Mouse (Mus musculus) spleen, postnatal 14 days (tissue): ENCODE results near the gene Pgm1.

Experiments
- DNase-seq, 2 experiments: peaks; one replicate each; pipeline ENCODE4 v3.0.0; 2021 to 2022; ENCODE audit warnings: low spot score in 2 of 2

Gene Pgm1

DNA sequence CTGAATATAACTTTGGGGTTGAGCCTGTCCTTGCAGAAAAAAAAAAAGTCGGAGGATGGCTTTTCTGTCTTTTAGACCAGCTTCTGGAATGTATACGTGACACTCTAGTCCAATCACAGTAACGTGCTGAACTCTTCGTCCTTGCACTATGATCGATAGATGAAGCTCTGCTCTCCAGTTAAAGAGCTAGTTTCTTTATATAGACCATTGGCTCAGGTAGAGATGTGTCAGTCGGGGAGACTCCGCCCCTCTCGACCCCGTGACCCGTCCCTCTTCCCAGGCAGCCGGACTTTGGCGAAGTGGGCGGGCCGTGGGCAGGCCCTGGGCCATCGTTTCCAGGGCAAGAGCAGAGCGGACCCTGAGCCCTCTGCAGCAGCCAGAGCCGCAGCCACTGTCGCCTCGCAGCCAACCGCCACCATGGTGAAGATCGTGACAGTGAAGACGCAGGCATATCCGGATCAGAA is at the start of gene Pgm1:
Gene Pgm1, plus strand, starts transcription at position 266 of the 464 bp plus-strand sequence.
- peak; percentile 37 to 47 for DNase-seq

DNA sequence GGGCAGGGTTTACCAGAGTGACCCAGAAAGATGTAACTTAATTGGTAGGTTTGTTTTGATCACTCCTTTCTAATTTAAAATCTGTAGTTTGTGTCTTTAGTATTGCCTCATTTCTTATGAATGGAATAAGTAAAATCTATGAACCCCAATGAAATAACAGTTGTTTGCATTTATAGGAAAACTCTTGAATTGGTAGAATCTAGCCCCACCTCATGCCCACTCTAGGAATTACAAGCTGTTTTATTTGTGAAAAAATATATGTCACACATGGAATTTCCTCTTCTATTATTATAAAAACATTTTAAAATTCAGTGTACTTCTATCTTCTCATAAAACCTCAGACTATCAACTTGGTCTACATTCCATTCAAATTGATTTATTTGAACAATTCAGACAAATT is 47.3 kb upstream of the Pgm1 start:
- DNase-seq, result no peak

DNA sequence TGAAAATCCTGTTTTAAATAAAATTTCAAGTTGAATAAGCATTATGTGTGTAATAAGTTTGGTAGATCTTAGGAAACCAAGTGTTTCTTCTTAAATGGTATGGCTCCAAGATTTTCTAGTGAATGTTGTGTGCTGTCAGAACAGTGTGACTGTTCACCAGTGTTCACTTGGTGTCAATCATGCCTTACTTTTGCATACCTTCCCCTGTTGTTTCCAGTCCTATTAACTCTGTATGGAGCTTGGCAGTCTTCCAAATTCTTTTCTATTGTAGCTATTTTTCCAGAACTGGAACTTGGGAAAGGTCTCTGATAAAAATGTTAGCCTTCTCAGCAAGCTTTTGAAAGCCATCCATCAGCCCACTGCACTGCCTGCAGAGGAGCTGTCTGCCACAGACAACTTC is 46.8 kb upstream of the Pgm1 start:
- DNase-seq, result no peak

DNA sequence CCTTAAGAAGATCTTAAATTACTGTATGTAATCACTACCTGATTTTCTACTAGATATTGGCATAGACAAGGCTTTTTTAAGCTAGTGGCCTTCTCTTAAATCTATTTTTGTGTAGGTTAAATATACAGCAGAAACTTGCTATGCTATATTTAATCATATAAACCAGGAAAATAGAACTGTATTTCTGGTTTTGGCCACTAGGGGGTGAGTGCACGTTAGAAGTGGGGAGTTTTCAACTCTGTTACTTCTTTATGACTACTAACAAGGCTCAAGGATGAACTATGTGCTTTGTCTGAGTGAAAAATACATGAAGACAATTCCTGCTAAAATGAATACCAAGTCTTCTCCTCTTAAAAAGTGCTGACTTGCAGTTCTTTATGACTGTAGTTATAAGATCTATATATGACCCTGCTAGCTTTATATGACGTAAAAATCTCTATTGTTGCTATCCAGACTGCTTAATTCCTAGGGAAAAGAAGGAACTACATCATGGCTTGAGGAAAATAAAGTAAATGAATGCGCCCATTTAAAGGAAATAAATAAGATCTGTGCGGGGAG is 15.2 kb upstream of the Pgm1 start:
- DNase-seq, result no peak

DNA sequence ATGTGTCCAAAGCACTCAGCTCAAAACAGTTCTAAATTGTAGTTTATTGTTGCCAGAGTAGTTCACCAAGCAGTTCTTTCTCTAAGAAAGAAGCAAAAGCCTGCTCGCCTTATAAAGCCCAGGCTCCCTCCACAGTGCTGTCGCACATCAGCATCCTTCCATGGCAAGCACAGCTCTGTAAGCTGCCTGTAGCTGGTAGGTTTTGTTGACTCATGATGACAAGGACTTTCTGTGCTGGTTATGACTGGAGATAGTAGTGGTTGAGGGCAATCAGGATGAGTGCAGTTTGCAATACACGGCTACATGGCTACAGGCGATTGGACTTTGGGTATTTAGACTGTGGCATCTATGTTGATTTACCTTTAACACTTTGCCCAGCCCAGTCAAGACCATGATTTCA is 2.8 kb upstream of the Pgm1 start:
- DNase-seq, result no peak

DNA sequence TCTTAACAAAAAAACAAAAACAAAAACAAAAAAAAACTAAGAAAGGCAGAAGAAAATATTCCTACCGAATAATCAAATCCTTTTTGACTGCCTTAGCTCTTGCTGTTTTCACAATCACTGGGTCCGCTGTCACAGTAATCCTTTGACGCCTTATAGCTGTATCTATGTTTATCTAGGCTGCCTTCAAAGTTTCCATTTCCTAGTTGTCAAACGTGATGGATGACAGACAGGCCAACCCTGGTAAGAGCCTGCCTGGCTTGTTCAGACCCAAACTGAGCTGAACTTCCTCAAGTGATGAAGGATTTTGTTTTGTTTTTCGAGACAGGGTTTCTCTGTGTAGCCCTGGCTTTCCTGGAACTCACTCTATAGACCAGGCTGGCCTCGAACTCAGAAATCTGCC is 693 bp upstream of the Pgm1 start:
- DNase-seq, result no peak

DNA sequence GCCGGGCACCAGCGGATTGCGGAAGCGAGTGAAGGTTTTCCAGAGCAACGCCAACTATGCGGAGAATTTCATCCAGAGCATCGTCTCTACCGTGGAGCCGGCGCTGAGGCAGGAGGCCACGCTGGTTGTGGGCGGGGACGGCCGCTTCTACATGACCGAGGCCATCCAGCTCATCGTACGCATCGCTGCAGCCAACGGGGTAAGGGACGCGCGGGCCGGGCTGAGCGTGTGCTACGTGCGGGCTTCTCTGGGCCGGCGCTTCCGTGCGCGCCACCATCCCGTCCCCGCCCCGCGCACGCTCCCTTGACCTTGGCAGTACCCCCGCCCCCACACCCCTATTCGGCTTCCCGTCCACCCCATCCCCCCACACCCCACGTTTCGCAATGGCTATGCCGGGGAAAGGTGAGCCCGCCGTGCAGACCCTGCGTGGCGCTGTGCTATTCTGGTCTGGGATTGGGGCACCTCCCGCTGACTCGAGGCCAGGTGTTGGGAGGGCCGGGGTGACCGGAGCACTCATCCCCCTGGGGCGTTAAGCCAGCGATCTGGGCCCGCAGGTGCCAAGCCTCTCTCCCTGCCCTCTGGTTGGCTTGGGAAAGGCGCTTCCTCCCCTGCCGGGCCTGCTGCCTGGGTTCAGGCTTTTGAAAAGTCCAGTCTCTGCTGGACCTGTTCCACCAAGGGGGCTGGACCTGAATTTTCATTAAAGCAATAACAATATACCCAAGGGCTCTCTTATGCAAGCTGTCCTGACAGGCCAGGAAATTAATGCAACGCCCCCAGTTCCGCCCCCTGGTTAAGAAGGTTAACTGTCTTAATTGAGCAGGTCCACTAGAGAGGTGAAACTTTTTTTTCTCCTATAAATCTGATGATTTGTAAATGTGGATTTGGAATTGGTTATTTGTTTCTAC is 651 bp downstream of the Pgm1 start, which contains the start of gene Itgb3bp:
Gene Itgb3bp, minus strand, starts transcription at position 201 of the 905 bp plus-strand sequence.
- DNase-seq, result peak; percentile 12 to 21

DNA sequence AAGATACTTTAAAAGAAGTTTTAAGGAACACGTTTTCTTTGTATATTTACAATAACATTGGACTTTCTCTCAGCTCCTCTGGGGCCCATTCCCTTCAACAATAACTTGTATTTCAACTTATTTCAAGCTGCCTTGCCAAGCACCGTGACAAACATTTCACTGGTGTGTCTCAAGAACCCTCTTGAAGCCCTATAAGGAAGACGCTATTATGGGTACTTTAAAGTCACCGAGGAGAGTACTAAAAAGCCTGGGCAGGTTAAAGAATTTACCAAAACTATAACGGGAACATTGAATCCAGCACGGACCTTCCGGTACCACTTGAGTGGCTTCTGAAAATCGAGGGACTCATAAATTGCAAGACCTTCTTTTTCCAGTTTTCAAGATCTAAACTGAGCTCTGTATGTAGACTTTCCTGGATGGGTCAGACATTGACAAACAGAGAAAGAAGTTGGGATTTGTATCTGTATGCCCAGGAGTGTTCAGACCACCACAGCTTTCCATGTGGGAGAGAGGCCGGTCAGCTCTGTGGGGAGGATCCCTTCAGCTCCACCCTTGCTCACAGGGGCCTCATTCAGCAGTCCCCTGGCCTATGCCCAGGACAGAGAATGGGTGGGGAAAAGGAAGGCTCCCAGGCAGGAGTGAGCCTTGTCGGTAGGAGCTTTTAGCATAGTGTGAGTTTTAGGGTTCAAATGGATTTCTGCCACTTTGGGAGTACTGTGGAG is 1.5 kb downstream of the Pgm1 start:
- DNase-seq, result no peak

DNA sequence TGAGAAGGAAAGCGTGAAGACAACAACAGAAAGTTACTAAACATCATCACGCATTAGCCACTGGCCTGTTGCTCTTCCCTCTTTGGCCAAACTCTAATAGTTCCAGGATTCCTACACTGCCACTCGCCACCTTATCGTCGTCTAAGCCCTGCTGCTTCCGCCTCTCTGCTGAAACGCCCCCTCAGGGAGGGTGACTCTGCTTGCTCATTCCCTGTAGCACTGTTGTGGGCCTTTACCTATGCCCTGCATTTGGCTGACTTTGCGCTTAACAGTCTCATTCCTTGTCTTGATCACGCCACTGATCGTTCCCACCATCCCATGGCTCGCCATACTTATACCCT is 2.0 kb downstream of the Pgm1 start:
- no peak for DNase-seq

DNA sequence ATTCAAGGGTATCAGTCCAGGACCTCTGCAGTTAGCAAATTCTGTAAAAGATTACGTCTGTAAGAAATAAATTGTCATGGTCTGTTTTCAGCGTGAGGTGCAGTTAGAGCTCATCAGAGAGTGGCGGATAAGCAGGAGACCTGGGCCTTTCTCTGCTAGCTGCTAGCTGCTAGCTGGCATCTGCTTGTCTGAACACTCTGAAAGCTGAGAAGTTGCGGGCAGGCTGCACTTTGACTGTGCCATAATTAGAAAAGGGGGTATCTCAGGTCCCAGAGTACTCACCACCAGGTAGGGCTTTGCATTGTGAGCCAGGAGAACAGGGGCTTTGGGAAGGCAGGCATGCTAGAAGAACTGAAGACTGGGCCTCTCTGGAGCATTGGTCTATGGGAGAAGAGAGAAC is 2.6 kb downstream of the Pgm1 start:
- DNase-seq, result no peak

DNA sequence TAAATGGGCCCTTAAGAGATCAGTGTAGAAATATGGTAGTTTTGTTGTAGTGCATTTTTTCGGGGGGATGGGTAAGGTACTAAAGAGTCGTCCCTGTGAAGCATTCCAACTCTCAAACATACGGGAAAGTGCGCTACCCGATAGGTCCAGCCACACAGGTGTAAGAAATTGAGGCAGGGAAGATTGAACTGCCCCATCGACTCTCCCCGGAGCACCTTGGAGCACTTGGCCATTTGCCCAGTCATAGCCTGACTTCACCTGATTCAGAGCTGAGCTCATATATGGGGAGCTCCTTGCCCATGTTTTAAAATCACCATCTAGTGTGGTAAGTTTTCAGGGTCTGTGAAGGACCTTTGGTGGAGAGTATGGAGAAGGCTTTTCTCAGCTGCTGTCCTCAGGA is 5.6 kb downstream of the Pgm1 start:
- DNase-seq, result no peak

DNA sequence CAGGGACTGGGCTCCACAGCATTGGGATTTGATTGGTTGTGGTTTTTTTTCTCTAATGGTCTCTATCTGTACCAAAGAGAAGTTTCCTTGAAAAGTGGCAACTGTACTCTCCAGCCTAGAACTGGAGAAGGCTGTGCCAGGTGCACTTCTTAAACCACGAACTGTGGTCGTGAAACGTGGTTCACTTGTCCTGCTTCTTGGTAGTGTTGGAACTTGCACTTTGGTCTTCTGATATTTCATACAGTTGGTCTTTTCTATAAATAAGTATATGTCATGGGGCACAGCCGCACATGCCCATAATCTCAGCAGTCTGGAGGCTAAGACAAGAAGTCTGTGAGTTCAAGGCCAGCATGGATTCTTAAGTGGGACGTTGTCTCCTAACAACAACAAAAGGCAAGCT is 7.1 kb downstream of the Pgm1 start:
- DNase-seq, result no peak

DNA sequence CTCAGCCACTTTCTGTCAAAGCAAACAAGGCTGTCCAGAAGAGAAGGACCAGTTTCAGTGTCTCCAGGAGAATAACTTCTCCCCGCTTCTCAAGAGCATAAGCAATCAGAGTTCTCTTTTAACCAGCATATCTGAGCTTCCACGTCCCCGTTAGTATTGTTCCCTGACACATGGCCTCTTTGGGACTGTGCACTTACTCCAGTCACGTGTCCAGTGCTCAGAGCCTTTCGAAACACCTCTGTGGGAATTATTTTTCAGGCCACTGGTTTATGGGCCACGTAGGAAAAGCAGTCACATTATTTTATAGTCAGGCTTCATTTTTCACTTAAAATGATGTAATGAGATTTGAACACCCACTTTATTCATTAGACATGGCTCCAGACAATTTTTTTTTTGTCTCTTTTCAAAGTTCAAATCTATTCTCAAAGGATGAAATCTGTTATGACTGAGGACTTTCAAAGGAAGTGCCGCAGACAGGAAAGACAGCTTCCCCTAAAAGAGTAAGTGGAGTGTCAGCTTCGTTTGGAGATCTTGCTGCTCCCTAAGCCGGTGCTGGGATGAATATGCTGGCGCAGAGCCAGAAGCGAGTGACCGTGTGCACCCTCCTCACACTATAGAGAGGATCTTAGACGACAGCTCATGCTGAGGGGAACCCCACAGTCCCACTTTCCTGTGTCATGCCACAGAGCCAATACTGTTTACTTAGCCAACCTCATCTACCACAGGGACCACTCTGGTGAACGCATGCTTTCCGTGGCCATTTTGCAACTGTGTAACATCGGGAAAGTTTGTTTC is 10.7 kb downstream of the Pgm1 start:
- DNase-seq, result no peak

DNA sequence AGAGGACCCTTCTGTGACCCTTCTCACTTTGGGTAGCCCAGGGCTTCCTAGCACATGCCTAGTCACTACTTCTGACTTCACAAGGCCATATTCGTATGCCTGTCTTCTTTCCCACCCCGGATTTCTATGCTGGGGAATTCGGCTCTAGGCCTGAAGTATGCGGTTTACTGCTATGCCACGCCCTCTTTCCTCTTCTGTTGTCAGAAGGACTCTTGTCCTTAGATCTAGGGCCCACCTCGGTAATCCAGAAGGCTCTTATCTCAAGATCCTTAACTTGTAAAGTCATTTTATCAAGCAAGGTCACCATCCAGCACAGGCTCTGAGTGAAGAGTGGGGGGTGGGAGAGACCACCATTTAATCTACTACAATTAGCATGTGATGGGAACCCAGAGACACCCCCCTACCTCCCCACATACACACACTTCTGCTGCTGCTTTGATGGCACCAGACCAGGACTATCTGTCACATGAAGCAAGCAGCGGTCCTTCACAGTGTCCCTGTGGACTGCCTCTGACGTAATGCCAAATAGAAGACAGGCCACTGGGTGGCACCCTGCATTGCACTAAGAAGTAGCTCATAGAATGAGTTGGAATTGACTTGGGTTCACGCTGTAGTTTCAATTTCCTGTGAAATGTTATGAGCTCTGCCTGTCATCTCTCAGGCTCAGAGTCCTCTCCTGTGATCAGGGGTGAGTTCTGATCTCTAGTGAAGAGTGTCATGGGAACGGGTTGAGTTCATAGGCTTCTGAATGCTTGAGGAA is 12.6 kb downstream of the Pgm1 start:
- DNase-seq, result no peak

DNA sequence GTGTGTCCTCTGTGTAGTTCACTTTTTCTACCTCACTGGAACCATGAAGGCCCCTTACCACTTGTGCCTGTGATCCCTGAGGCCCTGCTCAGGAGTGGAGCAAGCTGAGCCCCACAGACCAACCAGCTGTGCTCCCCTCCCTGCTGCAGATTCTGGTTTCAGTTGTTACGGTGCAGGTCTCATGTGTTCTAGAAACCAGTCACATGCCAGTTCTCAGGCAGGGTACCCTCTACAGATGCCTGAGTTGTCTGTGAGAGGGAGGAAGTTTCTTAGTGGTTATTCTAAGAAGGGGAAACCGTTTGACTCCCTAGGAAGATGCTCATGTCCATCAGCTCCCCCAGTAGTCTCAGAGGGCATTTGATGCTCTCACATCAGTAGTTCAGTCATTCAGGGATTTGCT is 15.4 kb downstream of the Pgm1 start:
- no peak for DNase-seq

DNA sequence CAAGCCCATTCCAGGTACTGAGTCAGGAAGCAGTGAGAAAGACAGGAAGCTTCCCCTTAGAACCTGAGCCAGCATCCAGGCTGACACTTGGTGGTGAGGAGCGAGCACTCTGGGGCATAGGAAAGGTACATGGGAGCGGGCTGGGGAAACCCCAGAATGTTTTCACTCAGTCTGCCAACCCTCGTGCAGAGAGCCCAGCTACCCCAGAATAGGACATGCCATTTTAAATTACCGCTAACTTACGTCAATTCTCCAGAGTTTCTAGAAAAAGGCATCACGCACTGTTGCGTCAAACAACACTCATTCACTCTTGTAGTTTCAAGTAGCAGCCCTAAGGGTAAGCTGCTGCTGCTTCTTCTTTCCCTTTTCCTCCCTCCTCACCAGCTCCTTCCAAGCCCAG is 15.8 kb downstream of the Pgm1 start:
- DNase-seq, result no peak

DNA sequence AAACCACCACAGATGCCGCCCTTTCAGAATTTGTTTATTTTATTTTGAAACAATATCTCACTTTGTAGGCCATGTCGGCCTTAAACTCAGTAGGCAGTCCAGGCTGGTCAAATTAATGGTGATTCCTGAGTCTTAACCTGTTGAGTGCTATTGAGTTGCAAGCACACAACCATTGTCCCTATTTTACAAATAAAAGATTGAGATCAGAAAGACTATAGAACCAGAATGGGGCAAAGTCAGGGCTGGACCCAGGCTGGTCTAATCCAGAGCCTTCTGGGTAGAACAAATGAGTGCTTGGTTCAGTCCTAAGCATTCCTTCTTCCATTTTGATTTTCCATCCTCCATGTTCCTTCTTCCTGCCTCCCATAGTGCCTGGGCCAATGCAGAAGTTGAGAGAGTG is 17.3 kb downstream of the Pgm1 start:
- no peak for DNase-seq

DNA sequence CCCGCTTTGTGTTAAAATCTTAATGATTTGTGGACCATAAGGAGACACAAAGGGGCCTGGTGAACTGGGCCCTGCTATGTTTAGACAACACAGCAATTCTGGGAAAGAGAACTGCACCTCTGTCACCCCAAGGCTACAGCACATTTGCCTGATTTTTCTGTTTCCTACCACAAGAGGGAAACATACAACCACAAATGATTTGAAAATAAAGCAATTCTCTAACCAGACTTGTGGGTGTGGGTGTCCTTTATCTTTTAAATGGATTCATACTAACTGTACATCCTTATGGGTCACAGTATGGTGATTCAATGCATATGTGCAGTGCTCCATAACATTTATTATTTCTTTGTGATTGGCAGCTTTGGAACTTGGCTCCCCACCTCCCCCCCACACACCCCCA is 18.0 kb downstream of the Pgm1 start:
- DNase-seq, result no peak

DNA sequence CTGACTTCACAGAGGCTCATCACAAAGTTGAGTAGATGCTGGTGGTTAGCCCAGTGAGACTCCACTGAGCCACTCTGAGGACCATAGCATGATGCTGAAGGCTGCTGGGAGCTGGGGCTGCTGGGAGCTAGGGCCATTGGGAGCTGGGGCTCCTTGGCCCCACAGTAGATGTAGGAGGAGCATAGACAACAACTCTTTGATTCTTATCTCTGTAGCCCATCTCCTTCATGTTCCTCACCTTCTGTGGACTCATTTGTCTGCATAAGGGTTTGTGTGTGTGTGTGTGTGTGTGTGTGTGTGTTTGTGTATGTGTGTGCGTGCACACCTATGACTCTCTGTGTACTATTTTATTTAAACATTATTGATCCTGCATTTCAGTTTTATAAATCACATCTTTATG is 18.7 kb downstream of the Pgm1 start:
- no peak for DNase-seq

DNA sequence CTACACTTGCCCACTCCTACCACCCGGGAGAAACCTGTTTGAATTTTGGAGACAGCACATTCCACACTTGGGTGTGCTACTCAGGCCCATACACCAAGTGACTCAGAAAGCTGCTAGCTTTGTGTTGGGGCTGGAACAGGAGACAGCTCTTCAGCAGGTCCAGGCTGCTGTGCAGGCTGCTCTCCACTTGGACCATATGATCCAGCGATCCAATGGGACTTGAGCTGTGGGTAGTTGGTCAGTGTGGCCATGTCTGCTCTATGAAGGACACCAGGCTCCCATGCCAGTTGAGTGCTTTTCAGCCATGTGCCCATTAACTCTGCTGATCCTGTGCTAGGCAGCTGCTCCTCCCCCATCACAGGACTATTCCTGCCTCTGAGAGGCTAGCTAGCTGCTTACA is 24.7 kb downstream of the Pgm1 start:
- DNase-seq, result no peak

DNA sequence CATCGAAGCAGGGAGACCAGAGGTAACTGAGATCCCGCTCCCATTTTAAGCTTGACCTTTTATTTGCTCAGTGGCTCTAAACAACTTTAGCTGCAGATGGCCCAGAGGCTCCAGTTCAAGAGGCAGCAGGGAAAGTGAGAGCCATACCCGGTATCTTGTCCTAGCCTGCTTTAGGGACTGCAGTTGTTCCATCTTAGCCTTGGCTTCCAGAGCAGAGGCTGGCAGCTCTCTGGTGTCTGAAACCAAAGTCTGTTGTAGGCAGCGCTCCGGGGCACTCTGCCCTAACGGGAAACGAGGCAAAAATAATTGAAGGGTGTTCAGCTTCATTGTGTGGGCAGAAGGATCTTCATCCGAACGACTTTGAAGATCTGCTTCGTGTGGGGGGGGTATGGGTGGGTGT is 26.2 kb downstream of the Pgm1 start:
- DNase-seq, result no peak
